Mouse (Mus musculus) lung, embryonic 15.5 days (tissue): Measurements from ENCODE around the gene Mrgprx2. TPM values are rescaled to one million over a fixed set of nuclear protein-coding genes. Genes with fewer than 3 reads are reported as not detected.
"Not testable (repeated sequence)": the region's sequence is repeated elsewhere in the genome, so short reads cannot be mapped to it uniquely, and the experiment has no call there.

Source experiments
- ATAC-seq: fragments of 200-750 bp; cut with Nextera tagmentation; 2 replicates; pipeline ENCODE4 v1.8.0; 2017; ENCODE audit warnings: moderate number of reproducible peaks, borderline replicate concordance; ENCODE audit not compliant: low FRiP score, low TSS enrichment; ENCODE audit errors: extremely low read depth
- H3K27ac ChIP-seq: fragments of 300-500 bp; sonication (generic); 2 replicates; pipeline ENCODE4 v1.5.1; 2015; ENCODE audit warnings: moderate library complexity, mild to moderate bottlenecking, inconsistent platforms
- H3K27me3 ChIP-seq: fragments of 300-500 bp; sonication (generic); 2 replicates; pipeline ENCODE4 v1.6.1; 2015; ENCODE audit warnings: inconsistent platforms
- H3K36me3 ChIP-seq: fragments of 300-500 bp; sonication (generic); 2 replicates; pipeline ENCODE4 v1.6.1; 2015; ENCODE audit warnings: inconsistent platforms
- H3K4me1 ChIP-seq: fragments of 300-500 bp; sonication (generic); 2 replicates; pipeline ENCODE4 v1.6.1; 2015; ENCODE audit warnings: inconsistent platforms
- H3K4me2 ChIP-seq: fragments of 300-500 bp; sonication (generic); 2 replicates; pipeline ENCODE4 v1.6.1; 2015; ENCODE audit warnings: inconsistent platforms, mild to moderate bottlenecking, moderate library complexity
- H3K4me3 ChIP-seq: fragments of 300-500 bp; sonication (generic); 2 replicates; pipeline ENCODE4 v1.5.1; 2015; ENCODE audit warnings: mild to moderate bottlenecking, inconsistent platforms
- H3K9ac ChIP-seq: fragments of 300-500 bp; sonication (generic); 2 replicates; pipeline ENCODE4 v1.6.1; 2015; ENCODE audit warnings: inconsistent platforms
- H3K9me3 ChIP-seq: fragments of 300-500 bp; sonication (generic); 2 replicates; pipeline ENCODE4 v1.6.1; 2016; ENCODE audit warnings: inconsistent platforms
- WGBS: fragments of 180-500 bp; shearing (Covaris S2); methylation state at CpG from one replicate; pipeline ENCODE4 v1.1.7; 2015; 5-methylcytosine and 5-hydroxymethylcytosine counted together
- polyA plus RNA-seq: library from polyadenylated mRNA; unstranded; fragments of >200 nt; fragmentation: Nextera tagmentation; extraction: Ambion mirVana; gene quantifications from 2 replicates; pipeline ENCODE4 v1.2.1, GENCODE M21; 2015

Mrgprx2 gene
- polyA plus RNA-seq: not detected in 2 replicates

GRCm38 (mm10) chr7:48499221-48499620 lies at the start of gene Mrgprx2:
Mrgprx2 (minus strand) TSS chr7:48499321.
- Histone ChIP-seq H3K4me1 (no peaks in the 10 kb centered on the region), H3K27me3 (no peaks in the 10 kb centered on the region), H3K27ac (no peak within 1 kb of the TSS), H3K9ac (no peak within 1 kb of the TSS), H3K36me3 (no peaks in the 10 kb centered on the region), H3K4me3 (no peak within 1 kb of the TSS), H3K4me2 (no peak within 1 kb of the TSS), H3K9me3 (no peaks in the 10 kb centered on the region)
- no peak for ATAC-seq

GRCm38 (mm10) chr7:48456242-48456641 lies 42.9 kb downstream of the Mrgprx2 start, which contains the start of gene Mrgprb1:
Mrgprb1 (minus strand) TSS chr7:48456342.
- no peak within 1 kb of the TSS for H3K4me2 ChIP-seq
- H3K9ac ChIP-seq: no peak within 1 kb of the TSS
- H3K4me3 ChIP-seq: no peak within 1 kb of the TSS
- H3K27ac ChIP-seq: no peak within 1 kb of the TSS
- ATAC-seq: no peak
- H3K36me3 ChIP-seq: no peaks in the 10 kb centered on the region
- no peaks in the 10 kb centered on the region for H3K27me3 ChIP-seq
- no peaks in the 10 kb centered on the region for H3K4me1 ChIP-seq
- peaks cover 3% of the 10 kb centered on the region; the same call in 1 of the 2 replicates for H3K9me3 ChIP-seq
- 78% methylated on average over 3 of the region's 3 CpGs for whole genome bisulfite sequencing

GRCm38 (mm10) chr7:48436581-48436980 lies 62.5 kb downstream of the Mrgprx2 start:
- Histone ChIP-seq H3K4me3 (no peak overlapping the region), H3K4me2 (no peak overlapping the region), H3K9ac (no peak overlapping the region), H3K4me1 (no peaks in the 10 kb centered on the region), H3K27ac (no peak overlapping the region), H3K9me3 (peaks cover 5% of the 10 kb centered on the region; the same call in 1 of the 2 replicates), H3K36me3 (no peaks in the 10 kb centered on the region), H3K27me3 (no peaks in the 10 kb centered on the region)
- 49% methylated on average over 3 of the region's 3 CpGs for WGBS
- ATAC-seq: no peak

- WGBS: 78% methylated on average over 3 of the region's 3 CpGs
- H3K4me2 ChIP-seq, H3K27ac ChIP-seq, H3K27me3 ChIP-seq, H3K4me3 ChIP-seq, ATAC-seq, H3K9ac ChIP-seq, H3K36me3 ChIP-seq, H3K4me1 ChIP-seq, H3K9me3 ChIP-seq: not testable (repeated sequence)
Observed at GRCm38 (mm10) chr7:48435936-48436335, 63.2 kb downstream of the Mrgprx2 start.

Other genes with a start within 250 kb of the Mrgprx2 start
- not detected in 2 replicates for gene Mrgprb8, start 110.8 kb downstream of the Mrgprx2 start, polyA plus RNA-seq
- not detected in 2 replicates for gene Mrgprb1, start 43.0 kb downstream of the Mrgprx2 start, polyA plus RNA-seq
- 0.08 TPM in 1 of 2 replicates, not detected in the other for gene Mrgprb2, start 58.8 kb upstream of the Mrgprx2 start, polyA plus RNA-seq
- not detected in 2 replicates for gene Mrgprb3, start 144.5 kb upstream of the Mrgprx2 start, polyA plus RNA-seq